Mouse (Mus musculus): ENCODE measurements around the gene Espl1. TPM values are rescaled to one million over a fixed set of nuclear protein-coding genes. Genes with fewer than 3 reads are reported as not detected.

Espl1 gene
- not detected for polyA plus RNA-seq (2014; fragmentation: Illumina TruSeq; extraction: RNeasy Lipid Tissue Mini Kit (QIAGEN cat#74804); ENCODE audit: low read depth, low replicate concordance)

GRCm38 (mm10) chr15:102295633-102296367 is at the start of gene Espl1:
TSS of gene Espl1 (plus strand) at chr15:102296266.

GRCm38 (mm10) chr15:102257202-102258075 is 38.6 kb upstream of the Espl1 start, which contains the start of gene Rarg:
TSS of gene Rarg (minus strand) at chr15:102257517.

GRCm38 (mm10) chr15:102270274-102270960 is 25.6 kb upstream of the Espl1 start, which contains the start of gene Gm9918:
TSS of gene Gm9918 (plus strand) at chr15:102270563.

GRCm38 (mm10) chr15:102279092-102279782 is 16.8 kb upstream of the Espl1 start, which contains the start of gene Mfsd5:
TSS of gene Mfsd5 (plus strand) at chr15:102279454.

GRCm38 (mm10) chr15:102326022-102326576 is 30.0 kb downstream of the Espl1 start, which contains the start of gene Pfdn5:
TSS of gene Pfdn5 (plus strand) at chr15:102326116.

DNA sequence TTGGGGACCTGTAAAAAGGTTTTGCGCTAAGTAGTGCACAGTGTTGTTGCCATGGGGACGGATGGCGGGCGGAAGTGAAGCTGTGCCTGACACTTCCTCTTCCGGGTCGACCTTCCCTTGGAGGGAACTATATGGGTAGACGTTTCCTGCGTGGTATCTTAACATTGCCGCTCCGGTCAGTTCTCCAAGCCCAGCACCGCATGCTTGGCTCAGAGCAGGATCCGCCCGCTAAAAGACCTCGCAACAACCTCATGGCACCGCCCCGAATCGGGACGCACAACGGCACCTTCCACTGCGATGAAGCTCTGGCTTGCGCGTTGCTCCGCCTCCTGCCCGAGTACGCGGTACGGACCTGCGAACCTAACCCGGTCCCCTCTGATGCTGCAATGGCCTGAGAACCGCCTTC is 35.5 kb downstream of the Espl1 start, which contains the start of gene Myg1:
Myg1 (plus strand) TSS at position 100 of the 406 bp plus-strand sequence.

GRCm38 (mm10) chr15:102350138-102350941 is 54.3 kb downstream of the Espl1 start, which contains the start of gene Aaas:
TSS of gene Aaas (minus strand) at chr15:102350771.

GRCm38 (mm10) chr15:102366733-102367344 is 70.8 kb downstream of the Espl1 start, which contains the start of gene Sp7:
TSS of gene Sp7 (minus strand) at chr15:102367182.

Other genes with a start within 250 kb of the Espl1 start
- 196 TPM for gene Eif4b, start 222.5 kb upstream of the Espl1 start, polyA plus RNA-seq (2014; fragmentation: Illumina TruSeq; extraction: RNeasy Lipid Tissue Mini Kit (QIAGEN cat#74804); ENCODE audit: low read depth, low replicate concordance)
- gene Tns2, start 195.9 kb upstream of the Espl1 start, polyA plus RNA-seq (2014; fragmentation: Illumina TruSeq; extraction: RNeasy Lipid Tissue Mini Kit (QIAGEN cat#74804); ENCODE audit: low read depth, low replicate concordance), result 32.3 TPM
- 0.44 TPM for gene Spryd3, start 160.0 kb upstream of the Espl1 start, polyA plus RNA-seq (2014; fragmentation: Illumina TruSeq; extraction: RNeasy Lipid Tissue Mini Kit (QIAGEN cat#74804); ENCODE audit: low read depth, low replicate concordance)
- not detected for gene Igfbp6, start 151.9 kb upstream of the Espl1 start, polyA plus RNA-seq (2014; fragmentation: Illumina TruSeq; extraction: RNeasy Lipid Tissue Mini Kit (QIAGEN cat#74804); ENCODE audit: low read depth, low replicate concordance)
- gene Soat2, start 145.7 kb upstream of the Espl1 start, polyA plus RNA-seq (2014; fragmentation: Illumina TruSeq; extraction: RNeasy Lipid Tissue Mini Kit (QIAGEN cat#74804); ENCODE audit: low read depth, low replicate concordance), result not detected
- 24.9 TPM for gene Zfp740, start 93.0 kb upstream of the Espl1 start, polyA plus RNA-seq (2014; fragmentation: Illumina TruSeq; extraction: RNeasy Lipid Tissue Mini Kit (QIAGEN cat#74804); ENCODE audit: low read depth, low replicate concordance)
- gene Csad, start 91.5 kb upstream of the Espl1 start, polyA plus RNA-seq (2014; fragmentation: Illumina TruSeq; extraction: RNeasy Lipid Tissue Mini Kit (QIAGEN cat#74804); ENCODE audit: low read depth, low replicate concordance), result 66.9 TPM
- gene Itgb7, start 64.3 kb upstream of the Espl1 start, polyA plus RNA-seq (2014; fragmentation: Illumina TruSeq; extraction: RNeasy Lipid Tissue Mini Kit (QIAGEN cat#74804); ENCODE audit: low read depth, low replicate concordance), result not detected
- 5.9 TPM for gene Rarg, start 38.7 kb upstream of the Espl1 start, polyA plus RNA-seq (2014; fragmentation: Illumina TruSeq; extraction: RNeasy Lipid Tissue Mini Kit (QIAGEN cat#74804); ENCODE audit: low read depth, low replicate concordance)
- gene Gm9918, start 25.7 kb upstream of the Espl1 start, polyA plus RNA-seq (2014; fragmentation: Illumina TruSeq; extraction: RNeasy Lipid Tissue Mini Kit (QIAGEN cat#74804); ENCODE audit: low read depth, low replicate concordance), result not detected
- 0.93 TPM for gene Mfsd5, start 16.8 kb upstream of the Espl1 start, polyA plus RNA-seq (2014; fragmentation: Illumina TruSeq; extraction: RNeasy Lipid Tissue Mini Kit (QIAGEN cat#74804); ENCODE audit: low read depth, low replicate concordance)
- 84.0 TPM for gene Pfdn5, start 29.9 kb downstream of the Espl1 start, polyA plus RNA-seq (2014; fragmentation: Illumina TruSeq; extraction: RNeasy Lipid Tissue Mini Kit (QIAGEN cat#74804); ENCODE audit: low read depth, low replicate concordance)
- gene Myg1, start 35.4 kb downstream of the Espl1 start, polyA plus RNA-seq (2014; fragmentation: Illumina TruSeq; extraction: RNeasy Lipid Tissue Mini Kit (QIAGEN cat#74804); ENCODE audit: low read depth, low replicate concordance), result 4.4 TPM
- 3.6 TPM for gene Aaas, start 54.5 kb downstream of the Espl1 start, polyA plus RNA-seq (2014; fragmentation: Illumina TruSeq; extraction: RNeasy Lipid Tissue Mini Kit (QIAGEN cat#74804); ENCODE audit: low read depth, low replicate concordance)
- not detected for gene Sp7, start 70.9 kb downstream of the Espl1 start, polyA plus RNA-seq (2014; fragmentation: Illumina TruSeq; extraction: RNeasy Lipid Tissue Mini Kit (QIAGEN cat#74804); ENCODE audit: low read depth, low replicate concordance)
- gene Sp1, start 109.9 kb downstream of the Espl1 start, polyA plus RNA-seq (2014; fragmentation: Illumina TruSeq; extraction: RNeasy Lipid Tissue Mini Kit (QIAGEN cat#74804); ENCODE audit: low read depth, low replicate concordance), result 55.3 TPM
- not detected for gene Amhr2, start 149.1 kb downstream of the Espl1 start, polyA plus RNA-seq (2014; fragmentation: Illumina TruSeq; extraction: RNeasy Lipid Tissue Mini Kit (QIAGEN cat#74804); ENCODE audit: low read depth, low replicate concordance)
- 53.1 TPM for gene Prr13, start 162.8 kb downstream of the Espl1 start, polyA plus RNA-seq (2014; fragmentation: Illumina TruSeq; extraction: RNeasy Lipid Tissue Mini Kit (QIAGEN cat#74804); ENCODE audit: low read depth, low replicate concordance)
- gene Pcbp2, start 174.3 kb downstream of the Espl1 start, polyA plus RNA-seq (2014; fragmentation: Illumina TruSeq; extraction: RNeasy Lipid Tissue Mini Kit (QIAGEN cat#74804); ENCODE audit: low read depth, low replicate concordance), result 701 TPM
- not detected for gene Gm10337, start 207.5 kb downstream of the Espl1 start, polyA plus RNA-seq (2014; fragmentation: Illumina TruSeq; extraction: RNeasy Lipid Tissue Mini Kit (QIAGEN cat#74804); ENCODE audit: low read depth, low replicate concordance)
- 1.4 TPM for gene Map3k12, start 220.8 kb downstream of the Espl1 start, polyA plus RNA-seq (2014; fragmentation: Illumina TruSeq; extraction: RNeasy Lipid Tissue Mini Kit (QIAGEN cat#74804); ENCODE audit: low read depth, low replicate concordance)
- 1.1 TPM for gene Tarbp2, start 221.9 kb downstream of the Espl1 start, polyA plus RNA-seq (2014; fragmentation: Illumina TruSeq; extraction: RNeasy Lipid Tissue Mini Kit (QIAGEN cat#74804); ENCODE audit: low read depth, low replicate concordance)
- gene Npff, start 228.7 kb downstream of the Espl1 start, polyA plus RNA-seq (2014; fragmentation: Illumina TruSeq; extraction: RNeasy Lipid Tissue Mini Kit (QIAGEN cat#74804); ENCODE audit: low read depth, low replicate concordance), result not detected

Data from kidney, adult 10 weeks (tissue).